Mouse (Mus musculus) embryonic fibroblast, embryonic 13.5 days (primary cell): ENCODE measurements at regions not wholly inside any gene's neighbourhood (a gene's known extent, or its start where the extent isn't known, plus 50 kb on each side); places are given as distances from the start of the nearest gene placed in this dataset.

Experiments
- CTCF ChIP-seq: IDR thresholded peaks from 2 replicates; pipeline ENCODE4 v1.5.1; 2011; ENCODE audit warnings: mild to moderate bottlenecking, control low read depth, low read length, moderate library complexity, borderline replicate concordance; ENCODE audit not compliant: insufficient read depth
- POLR2A ChIP-seq: IDR thresholded peaks from 2 replicates; pipeline ENCODE4 v1.6.1; 2011; ENCODE audit warnings: low read depth, mild to moderate bottlenecking, control low read depth, low read length, moderate library complexity

- TF ChIP-seq CTCF = no peak
- TF ChIP-seq POLR2A = no peak
Measured at GRCm38 (mm10) chr12:28309226-28309625, 243.0 kb downstream of the Dcdc2c start.
